Mouse (Mus musculus): ENCODE measurements around the gene Map3k13.

DNA sequence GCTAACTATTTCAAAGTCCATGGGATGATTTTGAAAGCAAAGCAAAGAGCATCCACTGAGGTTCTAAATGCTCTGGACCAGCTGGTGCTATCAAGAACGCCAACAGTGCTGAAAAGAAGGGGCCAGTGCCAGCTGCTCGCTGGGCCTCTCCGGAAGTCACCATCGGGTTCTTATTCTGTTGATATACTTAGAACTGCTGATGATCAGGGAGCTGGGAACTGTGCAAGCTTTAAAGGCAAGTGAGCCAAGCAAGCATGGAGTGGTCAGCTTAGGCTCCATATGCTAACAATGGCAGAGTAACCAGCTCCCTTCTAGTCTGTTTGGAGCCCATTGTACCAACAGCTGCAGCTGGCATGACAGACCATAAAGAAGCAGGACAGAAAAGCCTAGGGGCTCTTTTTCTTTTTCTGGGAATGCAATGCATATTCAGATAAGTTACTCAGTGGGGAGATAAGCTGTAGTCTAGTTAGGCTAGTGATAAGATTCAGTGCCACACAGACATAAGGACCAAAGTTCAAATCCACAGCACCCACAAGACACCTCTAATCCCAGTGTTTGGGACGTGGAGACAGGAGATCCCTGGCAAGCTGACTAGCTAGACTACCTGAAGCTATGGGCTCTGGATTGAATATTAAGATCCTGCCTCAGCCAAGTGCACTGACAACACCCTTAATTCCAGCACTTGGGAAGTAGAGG lies 60.6 kb downstream of the Map3k13 start:
- TF ChIP-seq POLR2A (IDR thresholded peaks at IDR 0.05; ENCODE audit: control insufficient read depth, low read depth, low read length): no peak
- TF ChIP-seq CTCF (IDR thresholded peaks at IDR 0.05; ENCODE audit: control insufficient read depth, insufficient read depth, insufficient replicate concordance, low read depth, low read length): no peak
